Mouse (Mus musculus) cortical plate, adult 2 months (tissue): ENCODE data around the gene Tlx3. TPM values are rescaled to one million over a fixed set of nuclear protein-coding genes. Genes with fewer than 3 reads are reported as not detected.

Experiments used
- H3K27ac ChIP-seq: fragments of 200-500 bp; 2 replicates; pipeline ENCODE4 v1.5.1; 2012; ENCODE audit warnings: low read length, control low read depth, inconsistent platforms; ENCODE audit not compliant: insufficient read depth
- H3K4me1 ChIP-seq: fragments of 200-500 bp; 2 replicates; pipeline ENCODE4 v1.6.1; 2011; ENCODE audit warnings: low read length; ENCODE audit not compliant: control insufficient read depth, insufficient read depth
- H3K4me3 ChIP-seq: fragments of 200-500 bp; 2 replicates; pipeline ENCODE4 v1.5.1; 2011; ENCODE audit warnings: mild to moderate bottlenecking, low read length, control low read depth; ENCODE audit not compliant: insufficient read depth
- CTCF ChIP-seq: fragments of 200-500 bp; IDR thresholded peaks from 2 replicates; pipeline ENCODE4 v1.5.1; 2011; ENCODE audit warnings: mild to moderate bottlenecking, control low read depth, low read length; ENCODE audit not compliant: insufficient read depth; ENCODE audit errors: extremely low read depth
- POLR2A ChIP-seq: fragments of 200-500 bp; IDR thresholded peaks from 2 replicates; pipeline ENCODE4 v1.6.1; 2011; ENCODE audit warnings: mild to moderate bottlenecking, low read length, control low read depth; ENCODE audit not compliant: insufficient read depth; ENCODE audit errors: extremely low read depth
- polyA plus RNA-seq: library from polyadenylated mRNA; depleted of rRNA; stranded (reverse); fragments of >200 nt; gene quantifications from 2 replicates; pipeline ENCODE4 v1.2.3, GENCODE M21; 2012; rRNA removed

The Tlx3 gene
- polyA plus RNA-seq, 1 experiment = not detected

GRCm38 (mm10) chr11:33151128-33151779 lies 52.1 kb downstream of the Tlx3 start:
- TF ChIP-seq POLR2A (no peak), CTCF (no peak)
- Histone ChIP-seq H3K27ac (no peak overlapping the region), H3K4me3 (no peak overlapping the region), H3K4me1 (no peaks in the 10 kb centered on the region)

Other genes starting within 250 kb of the Tlx3 start
- gene Fgf18, start 56.2 kb downstream of the Tlx3 start, polyA plus RNA-seq = 1.8 and 2.0 TPM in 2 replicates
- gene Npm1, start 40.4 kb downstream of the Tlx3 start, polyA plus RNA-seq = 178 and 182 TPM in 2 replicates
- 0.52 TPM in 1 of 2 replicates, not detected in the other for gene Gm12117, start 73.1 kb upstream of the Tlx3 start, polyA plus RNA-seq